Mouse (Mus musculus) liver, postnatal 0 days (tissue): ENCODE data around the gene Psmd9. TPM values are rescaled to one million over a fixed set of nuclear protein-coding genes. Genes with fewer than 3 reads are reported as not detected.

Experiments
- ATAC-seq: fragments of 200-750 bp; cut with Nextera tagmentation; 2 replicates; pipeline ENCODE4 v1.8.0; 2017; ENCODE audit warnings: mild to moderate bottlenecking, moderate library complexity
- DNase-seq: peaks from one replicate; pipeline ENCODE4 v3.0.0-alpha.2; 2016
- H3K27ac ChIP-seq: fragments of 300-500 bp; sonication (generic); 2 replicates; pipeline ENCODE4 v1.5.1; 2014; ENCODE audit warnings: antibody characterized with exemption, moderate library complexity, mild to moderate bottlenecking, low read depth
- H3K27me3 ChIP-seq: fragments of 300-500 bp; sonication (generic); 2 replicates; pipeline ENCODE4 v1.6.1; 2014; ENCODE audit warnings: low read length, control low read depth, mixed read lengths; ENCODE audit not compliant: insufficient read depth
- H3K36me3 ChIP-seq: fragments of 300-500 bp; sonication (generic); replicated peaks from 2 replicates; pipeline ENCODE4 v1.6.1; 2014; ENCODE audit warnings: mild to moderate bottlenecking, control low read depth, low read length, moderate library complexity, mixed read lengths; ENCODE audit not compliant: insufficient read depth
- H3K4me1 ChIP-seq: fragments of 300-500 bp; sonication (generic); 2 replicates; pipeline ENCODE4 v1.6.1; 2014; ENCODE audit warnings: antibody characterized with exemption, mild to moderate bottlenecking, control low read depth; ENCODE audit not compliant: insufficient read depth
- H3K4me2 ChIP-seq: fragments of 300-500 bp; sonication (generic); 2 replicates; pipeline ENCODE4 v1.6.1; 2014; ENCODE audit warnings: low read depth, mild to moderate bottlenecking, low read length, moderate library complexity, mixed read lengths
- H3K4me3 ChIP-seq: fragments of 300-500 bp; sonication (generic); 2 replicates; pipeline ENCODE4 v1.5.1; 2014; ENCODE audit warnings: low read depth, low read length
- H3K9ac ChIP-seq: fragments of 300-500 bp; sonication (generic); replicated peaks from 2 replicates; pipeline ENCODE4 v1.6.1; 2014; ENCODE audit warnings: mild to moderate bottlenecking, moderate library complexity
- H3K9me3 ChIP-seq: fragments of 300-500 bp; sonication (generic); 2 replicates; pipeline ENCODE4 v1.6.1; 2016; ENCODE audit warnings: mild to moderate bottlenecking, control low read depth, low read length, mixed read lengths
- CTCF ChIP-seq: sonication (generic); IDR thresholded peaks from 2 replicates; pipeline ENCODE4 v1.5.1; 2016; ENCODE audit warnings: antibody characterized with exemption, low read depth
- EP300 ChIP-seq: IDR thresholded peaks from 2 replicates; pipeline ENCODE4 v1.6.1; 2016; ENCODE audit warnings: antibody characterized with exemption, low read depth, mild to moderate bottlenecking
- WGBS: fragments of 180-500 bp; shearing (Covaris S2); extraction: QIAGEN DNeasy Blood & Tissue Kit; methylation state at CpG from one replicate; pipeline ENCODE4 v1.1.7; 2014; ENCODE audit not compliant: insufficient replicate concordance; 5-methylcytosine and 5-hydroxymethylcytosine counted together
- polyA plus RNA-seq: library from polyadenylated mRNA; unstranded; fragments of >200 nt; fragmentation: Nextera tagmentation; extraction: Ambion mirVana; gene quantifications from 2 replicates; pipeline ENCODE4 v1.2.1, GENCODE M21; 2015

Psmd9 gene
- polyA plus RNA-seq, 1 experiment from 2014 or later = 120 TPM

DNA sequence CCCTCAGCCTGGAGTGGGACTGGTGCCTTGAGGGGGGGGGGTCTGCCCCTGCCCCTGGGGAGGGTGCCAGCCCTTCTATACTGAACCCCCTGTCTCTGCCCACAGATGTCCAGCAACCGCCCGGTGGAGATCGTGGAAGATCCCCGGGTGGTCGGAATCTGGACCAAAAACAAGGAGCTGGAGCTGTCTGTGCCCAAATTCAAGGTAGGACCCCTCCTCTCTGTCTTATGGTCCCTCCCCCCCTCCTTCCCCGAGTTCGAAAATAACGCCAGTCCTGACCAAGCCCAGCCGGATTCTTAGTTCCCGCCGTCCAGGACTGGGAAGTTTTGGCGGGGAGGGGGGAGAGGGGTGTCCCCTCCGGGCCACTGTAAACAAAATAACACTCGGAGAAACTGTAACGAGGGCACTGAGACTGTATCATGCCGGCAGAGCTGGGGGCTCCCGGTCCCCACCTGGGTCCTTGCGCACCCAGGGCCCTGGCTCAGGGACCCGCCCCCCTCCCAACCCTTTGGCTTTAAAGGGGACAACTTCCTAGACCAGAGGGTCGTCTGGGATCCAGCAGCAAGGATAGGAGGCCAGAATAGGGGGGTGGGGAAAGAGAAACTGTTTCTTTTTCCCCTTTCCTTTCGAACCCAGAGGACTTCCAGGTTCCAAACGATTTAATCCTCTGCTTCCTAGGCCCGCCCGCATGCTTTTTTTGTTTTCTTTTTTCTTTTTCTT is 25.8 kb upstream of the Psmd9 start:
- ATAC-seq (no peak), DNase-seq (peak; percentile 34)
- Histone ChIP-seq H3K4me1 (peaks cover 36% of the 10 kb centered on the region), H3K36me3 (peaks cover 40% of the 10 kb centered on the region), H3K27ac (peak overlapping the region; percentile 100), H3K9me3 (no peaks in the 10 kb centered on the region), H3K4me2 (peak overlapping the region; percentile 88), H3K4me3 (peak overlapping the region; percentile 94), H3K9ac (peak overlapping the region; percentile 99), H3K27me3 (no peaks in the 10 kb centered on the region)
- whole genome bisulfite sequencing = under 1% methylated on average over 24 of the region's 24 CpGs
- no peak for TF ChIP-seq EP300
- no peak for TF ChIP-seq CTCF

- Histone ChIP-seq H3K9ac (peak overlapping the region; percentile 99), H3K36me3 (peaks cover 47% of the 10 kb centered on the region), H3K9me3 (no peaks in the 10 kb centered on the region), H3K27me3 (no peaks in the 10 kb centered on the region), H3K4me2 (peak overlapping the region; percentile 88), H3K4me1 (peaks cover 39% of the 10 kb centered on the region), H3K27ac (peak overlapping the region; percentile 100), H3K4me3 (peak overlapping the region; percentile 94)
- 10% methylated on average over 17 of the region's 17 CpGs for WGBS
- DNase-seq (peak; percentile 53), ATAC-seq (no peak)
- TF ChIP-seq EP300 (no peak), CTCF (no peak)
Observed at GRCm38 (mm10) chr5:123143971-123144745, 25.1 kb upstream of the Psmd9 start.

DNA sequence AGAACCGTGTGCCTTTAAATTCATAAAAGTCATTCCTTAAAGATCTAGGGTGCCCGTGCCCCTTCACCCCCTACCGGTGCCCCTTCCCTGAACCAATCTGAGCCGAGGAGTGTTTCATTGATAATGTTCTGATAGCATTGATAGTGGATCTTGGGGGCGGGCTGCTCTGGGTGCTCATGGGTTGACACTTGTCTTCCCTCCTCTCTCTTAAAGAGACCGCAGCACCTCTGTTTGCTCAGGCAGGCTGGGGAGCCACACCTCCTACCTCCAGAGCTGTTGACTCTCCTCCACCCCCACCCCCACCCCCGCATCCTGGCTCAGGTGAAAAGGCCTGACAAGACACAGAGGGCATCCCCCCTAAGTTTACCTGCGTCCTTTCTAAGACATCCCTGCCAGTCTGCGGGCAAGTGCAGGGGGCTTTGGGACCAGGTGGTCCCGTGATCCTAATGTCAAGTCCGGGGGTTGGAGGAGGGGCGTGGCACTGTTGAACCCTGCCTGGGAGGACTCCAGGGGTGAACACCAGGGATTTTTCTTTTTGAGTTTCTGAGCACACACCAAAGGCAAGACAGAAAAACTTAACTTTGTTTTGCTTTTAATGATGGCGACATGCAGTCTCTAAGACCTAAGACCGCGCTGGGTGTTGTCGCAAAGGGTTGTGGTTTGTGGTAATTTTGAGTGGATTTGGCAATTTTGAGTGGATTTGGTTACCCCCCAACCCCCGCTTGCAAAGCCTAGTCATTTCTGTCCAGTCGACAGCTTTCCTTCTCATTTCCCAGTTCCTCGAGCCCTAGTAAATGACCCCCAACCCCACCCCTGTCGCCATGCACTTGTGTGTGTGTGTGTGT is 24.2 kb upstream of the Psmd9 start:
- no peak for ATAC-seq
- DNase-seq = peak; percentile 46
- H3K36me3 ChIP-seq = peaks cover 50% of the 10 kb centered on the region
- peak overlapping the region; percentile 94 for H3K4me3 ChIP-seq
- 40% methylated on average over 20 of the region's 20 CpGs for WGBS
- peaks cover 44% of the 10 kb centered on the region for H3K4me1 ChIP-seq
- H3K9me3 ChIP-seq = no peaks in the 10 kb centered on the region
- H3K27ac ChIP-seq = peak overlapping the region; percentile 100
- no peaks in the 10 kb centered on the region for H3K27me3 ChIP-seq
- 0 out of 2 replicates have a peak, but pooled peaks have one; percentile 9 for TF ChIP-seq EP300
- TF ChIP-seq CTCF = no peak
- H3K4me2 ChIP-seq = peak overlapping the region; percentile 88
- peak overlapping the region; percentile 99 for H3K9ac ChIP-seq

- H3K27ac ChIP-seq = 0 out of 2 replicates have a peak overlapping the region, but pooled peaks have one; percentile 69
- 93% methylated on average over 11 of the region's 11 CpGs for WGBS
- H3K4me3 ChIP-seq = no peak overlapping the region
- no peaks in the 10 kb centered on the region for H3K9me3 ChIP-seq
- H3K4me2 ChIP-seq = peak overlapping the region; percentile 88
- DNase-seq (no peak), ATAC-seq (no peak)
- no peak for TF ChIP-seq EP300
- TF ChIP-seq CTCF = no peak
- peaks cover 51% of the 10 kb centered on the region for H3K36me3 ChIP-seq
- no peaks in the 10 kb centered on the region for H3K27me3 ChIP-seq
- no peak overlapping the region for H3K9ac ChIP-seq
- H3K4me1 ChIP-seq = peaks cover 56% of the 10 kb centered on the region
Observed at GRCm38 (mm10) chr5:123146357-123146756, 22.9 kb upstream of the Psmd9 start.

DNA sequence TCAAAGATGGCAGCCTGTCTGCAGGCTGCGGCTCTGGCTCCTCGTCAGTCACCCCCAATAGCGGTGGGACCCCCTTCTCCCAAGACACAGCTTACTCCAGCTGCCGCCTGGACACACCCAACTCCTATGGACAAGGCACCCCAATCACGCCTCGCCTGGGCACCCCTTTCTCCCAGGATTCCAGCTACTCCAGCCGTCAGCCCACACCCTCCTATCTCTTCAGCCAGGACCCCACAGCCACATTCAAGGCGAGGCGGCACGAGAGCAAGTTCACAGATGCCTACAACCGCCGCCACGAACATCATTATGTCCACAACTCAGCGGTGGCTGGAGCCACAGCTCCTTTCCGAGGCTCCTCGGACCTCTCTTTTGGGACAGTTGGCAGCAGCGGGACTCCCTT is 21.6 kb upstream of the Psmd9 start:
- H3K4me2 ChIP-seq = no peak overlapping the region
- H3K36me3 ChIP-seq = peaks cover 62% of the 10 kb centered on the region
- H3K9ac ChIP-seq = no peak overlapping the region
- H3K4me3 ChIP-seq = no peak overlapping the region
- WGBS = 85% methylated on average over 17 of the region's 17 CpGs
- no peak overlapping the region for H3K27ac ChIP-seq
- TF ChIP-seq CTCF = no peak
- TF ChIP-seq EP300 = no peak
- H3K9me3 ChIP-seq = no peaks in the 10 kb centered on the region
- H3K4me1 ChIP-seq = peaks cover 64% of the 10 kb centered on the region
- DNase-seq (no peak), ATAC-seq (no peak)
- no peaks in the 10 kb centered on the region for H3K27me3 ChIP-seq
